Mouse (Mus musculus) embryo, embryonic 11.5 days (tissue): ENCODE data around the gene Tmem248.
A peak's percentile ranks its signal among the peaks of the same experiment; 100 is the strongest.

Experiments
- DNase-seq: peaks from one replicate; pipeline ENCODE4 v3.0.0-alpha.2; 2012; ENCODE audit warnings: low read depth, low spot score

Gene Tmem248

DNA sequence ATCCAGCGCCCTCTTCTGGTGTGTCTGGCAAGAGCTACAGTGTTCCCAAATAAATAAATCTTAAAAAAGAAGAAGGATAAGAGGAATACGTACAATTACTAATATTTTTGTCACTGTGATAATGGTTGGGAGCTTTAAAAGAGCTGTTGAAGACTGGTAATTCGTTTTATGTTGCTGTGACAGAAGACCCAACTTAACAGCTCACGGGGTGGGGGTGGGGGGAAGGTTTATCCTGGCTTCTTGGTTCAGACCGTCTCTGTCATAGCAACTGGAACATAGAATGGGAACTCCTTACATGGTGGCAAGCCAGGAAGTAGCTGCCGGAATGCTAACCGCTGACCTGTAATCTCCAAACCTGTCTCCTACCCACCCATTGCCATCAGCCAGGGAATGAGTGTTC, at the start of gene Tmem248:
Gene Tmem248, plus strand, starts transcription at position 301 of the 400 bp plus-strand sequence.
- no peak for DNase-seq

DNA sequence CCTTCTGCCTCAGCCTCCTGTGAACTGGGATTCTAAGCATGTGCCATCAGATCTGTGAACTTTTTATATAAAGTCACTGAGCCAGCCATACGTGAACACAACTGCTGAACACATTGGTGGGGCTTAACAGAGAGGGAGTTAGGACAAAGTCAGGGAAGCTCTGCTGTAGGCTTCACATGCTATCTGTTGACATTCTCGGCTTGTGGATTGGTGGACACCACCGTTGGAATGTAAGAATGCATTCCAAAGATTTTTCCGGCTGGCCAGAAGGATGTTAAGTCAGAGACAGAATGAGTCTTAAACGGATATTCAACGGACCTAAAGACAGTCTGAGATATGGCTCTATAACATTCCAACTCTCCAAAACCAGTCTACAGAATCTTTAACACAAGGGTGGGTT, 47.8 kb upstream of the Tmem248 start:
- no peak for DNase-seq

DNA sequence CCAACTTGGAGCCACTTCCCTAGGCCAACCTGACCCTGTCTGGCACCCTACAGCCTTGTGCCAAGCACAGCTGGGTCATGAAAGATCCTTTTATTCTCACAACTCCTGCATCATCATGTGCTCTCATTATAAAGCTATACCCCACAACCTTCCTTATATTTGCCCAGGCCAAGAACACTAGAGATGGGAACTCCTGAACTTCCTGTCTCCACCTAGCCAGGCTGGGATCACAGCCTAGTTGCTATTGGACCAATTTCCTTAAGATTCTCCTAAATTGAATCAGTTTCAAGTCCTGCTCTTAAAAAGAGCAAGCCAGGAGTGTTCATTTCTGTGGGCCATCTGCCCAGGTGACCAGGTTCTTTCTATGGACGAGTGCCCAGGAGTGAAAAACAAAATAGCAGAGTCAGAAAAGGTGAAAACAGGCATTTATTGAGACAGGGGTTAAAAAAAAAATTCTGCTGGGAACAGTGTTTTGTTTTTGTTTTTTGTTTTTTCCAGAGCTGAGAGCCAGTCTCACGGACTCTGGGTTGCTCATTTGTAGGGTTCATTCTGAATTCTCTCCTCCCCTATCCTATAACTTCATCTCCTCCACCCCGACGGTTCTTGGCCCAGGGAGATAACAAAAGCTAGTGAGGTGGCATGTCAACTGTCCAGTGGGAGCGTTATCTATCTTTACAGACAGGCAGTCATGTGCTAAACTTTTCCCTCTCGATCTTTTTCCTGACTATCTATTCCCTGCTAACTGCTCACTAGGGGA, 46.0 kb upstream of the Tmem248 start:
- peak; percentile 5 for DNase-seq

DNA sequence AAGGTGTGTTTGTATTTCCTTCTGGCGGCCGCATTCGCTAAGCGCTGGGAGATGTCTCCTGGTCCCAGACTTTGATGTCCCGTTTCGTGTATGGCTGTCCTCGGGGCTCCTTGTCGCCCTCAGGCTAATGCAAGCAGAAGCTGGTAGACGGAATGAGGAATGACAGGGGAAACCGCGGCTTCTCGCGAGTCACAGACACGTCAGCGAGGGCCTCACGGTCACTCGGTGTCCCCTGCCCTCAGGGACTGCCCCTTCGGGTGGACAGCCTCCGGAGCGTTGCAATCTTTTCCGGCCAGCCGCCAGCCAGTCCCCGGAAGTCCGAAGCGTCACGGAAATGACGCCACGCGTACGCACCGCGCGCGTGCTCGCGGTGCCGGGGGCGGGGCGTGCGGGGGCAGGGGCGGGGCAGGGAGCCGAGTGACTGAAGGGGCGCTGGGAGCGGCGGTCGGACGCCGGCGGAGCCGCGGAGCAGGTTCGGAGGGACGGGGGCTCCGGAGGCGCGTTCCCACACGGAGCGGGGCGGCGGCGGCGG, 45.4 kb upstream of the Tmem248 start, which contains the start of gene Rabgef1:
Gene Rabgef1, plus strand, starts transcription at position 376 of the 532 bp plus-strand sequence.
- peak; percentile 81 for DNase-seq

DNA sequence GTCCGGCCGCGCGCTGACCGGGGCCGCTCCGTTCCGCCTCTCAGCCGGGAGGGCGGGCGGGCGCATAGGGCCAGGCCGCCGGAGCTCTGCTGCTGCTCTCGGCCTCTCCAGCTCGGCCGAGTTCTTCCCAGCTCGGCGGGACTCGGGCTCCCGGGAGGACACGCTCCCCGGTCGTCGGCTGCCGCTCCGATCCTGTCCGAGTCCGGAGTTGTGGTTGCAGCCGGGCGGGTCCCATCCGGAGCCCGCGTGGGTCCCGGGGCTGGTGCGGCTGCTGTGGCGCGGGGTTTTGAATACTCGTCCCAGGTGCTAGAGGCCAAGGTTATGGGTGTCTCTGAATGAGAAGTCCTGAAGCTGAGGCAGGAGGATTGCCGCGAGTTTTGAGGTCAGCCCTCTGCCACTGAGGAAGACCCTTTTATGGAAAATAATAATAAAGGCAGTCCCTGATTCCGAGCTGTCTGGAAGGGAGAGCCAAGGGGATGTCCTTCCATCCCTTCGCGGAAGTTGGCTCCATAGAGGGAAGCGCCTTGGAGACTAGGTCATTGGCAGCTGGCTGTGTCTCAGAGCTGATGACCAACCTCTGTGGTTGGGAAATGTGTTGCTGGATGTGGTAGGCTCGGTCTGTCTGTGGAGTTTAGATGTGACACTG, 44.8 kb upstream of the Tmem248 start:
- DNase-seq, result peak; percentile 5

DNA sequence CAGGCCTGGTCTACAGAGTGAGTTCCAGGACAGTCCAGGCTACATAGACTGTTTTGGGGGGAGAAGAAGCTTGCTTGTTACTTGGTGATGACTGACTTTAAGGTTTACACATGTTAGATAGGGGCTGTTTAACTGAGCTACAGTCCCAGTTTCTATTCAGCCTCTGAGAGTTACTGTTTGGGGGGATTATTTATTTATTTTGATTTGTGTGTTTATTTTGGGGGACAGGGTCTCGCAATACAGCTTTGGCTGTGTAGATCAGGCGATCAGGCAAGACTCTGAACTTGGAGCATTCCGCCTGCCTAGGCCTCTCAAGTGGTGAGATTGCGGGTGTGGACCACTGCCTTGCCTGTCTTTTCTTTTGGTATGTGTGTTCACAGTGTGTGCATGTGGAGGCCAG, 43.9 kb upstream of the Tmem248 start:
- DNase-seq, result no peak

DNA sequence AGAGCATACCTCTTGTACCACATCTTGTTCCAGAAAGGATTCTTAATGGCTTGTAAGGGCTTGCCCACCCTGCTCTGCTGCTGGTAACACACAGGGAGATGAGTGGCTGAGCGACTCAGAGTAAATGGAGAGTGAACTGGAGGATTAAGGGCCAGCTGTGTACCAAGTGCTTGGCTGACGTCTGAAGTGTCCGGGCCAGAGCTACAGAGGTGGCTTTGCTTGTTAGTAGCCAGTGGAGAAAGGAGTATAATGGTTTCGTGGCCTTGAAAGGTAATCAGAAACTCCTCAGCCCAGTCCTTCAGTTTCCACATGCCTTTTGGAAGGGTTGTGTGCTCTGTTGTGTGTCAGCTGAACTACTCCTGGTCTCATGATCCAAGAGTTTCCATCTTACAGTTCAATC, 39.0 kb upstream of the Tmem248 start:
- DNase-seq, result no peak

DNA sequence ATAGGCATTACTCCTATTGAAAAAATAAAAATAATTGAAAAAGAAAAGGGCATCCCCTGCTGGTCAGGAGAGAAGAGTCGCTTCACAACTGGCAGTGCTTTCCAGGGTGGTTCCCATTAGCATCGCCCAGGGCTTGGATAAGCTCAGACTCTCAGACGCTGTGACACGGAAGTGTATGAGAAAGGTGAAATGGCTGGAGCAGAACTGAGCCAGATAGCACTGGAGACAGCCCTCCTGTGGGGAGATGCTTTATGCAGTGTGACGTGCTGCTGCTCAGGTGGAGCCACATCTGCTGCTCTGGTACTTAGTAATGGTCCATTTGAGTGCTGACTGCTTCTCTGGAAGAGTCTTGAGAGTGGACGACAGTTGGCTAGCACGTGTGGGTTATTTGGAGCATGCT, 36.5 kb upstream of the Tmem248 start:
- DNase-seq, result no peak

DNA sequence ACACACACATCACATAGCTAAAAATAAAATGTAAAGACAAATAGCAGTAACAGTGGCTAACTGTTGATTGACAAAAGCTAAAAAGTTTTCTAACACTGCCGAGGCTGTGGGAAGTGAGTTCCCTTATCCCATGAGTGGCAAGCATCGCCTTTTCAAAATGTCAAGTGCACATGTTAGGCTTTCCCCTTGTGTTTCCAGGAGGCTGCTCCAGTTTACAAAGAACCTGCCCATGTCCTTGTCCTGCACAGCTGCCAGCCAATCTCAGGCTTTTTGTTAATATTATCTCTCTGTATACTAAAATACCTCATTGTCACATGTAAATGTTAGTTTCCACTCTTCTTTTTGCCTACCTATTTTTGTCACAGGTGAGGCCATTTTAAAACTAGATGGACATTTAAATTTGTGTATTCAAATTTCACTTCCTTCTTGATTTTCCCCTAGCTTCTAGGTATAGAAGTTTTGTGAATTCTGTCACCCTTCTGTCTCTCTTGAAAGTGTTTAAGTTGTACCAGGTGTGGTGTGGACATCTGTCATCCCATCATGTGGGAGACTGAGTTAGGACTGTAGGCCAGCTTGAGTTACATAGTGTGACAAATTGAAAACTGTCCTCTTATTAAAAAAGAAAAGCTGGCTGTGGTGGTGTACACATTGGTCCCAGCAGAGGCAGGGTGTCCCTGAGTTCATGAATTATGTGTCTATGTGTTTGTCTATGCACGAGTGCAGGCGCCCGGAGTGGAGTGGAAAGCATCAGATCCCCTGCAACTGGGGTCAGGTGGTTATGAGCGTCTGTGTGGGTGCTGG, 34.9 kb upstream of the Tmem248 start:
- no peak for DNase-seq

DNA sequence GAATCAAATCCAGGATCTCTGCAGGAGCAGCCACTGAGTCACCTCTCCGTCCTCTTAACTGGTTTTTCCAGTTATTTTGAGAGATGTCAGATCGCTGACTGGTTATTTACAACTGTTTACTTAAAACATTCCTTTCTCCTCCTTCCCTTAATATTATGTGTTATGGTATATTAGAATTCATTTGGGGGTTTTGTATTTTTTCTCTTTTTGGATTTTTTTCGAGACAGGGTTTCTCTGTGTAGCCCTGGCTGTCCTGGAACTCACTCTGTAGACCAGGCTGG, 34.4 kb upstream of the Tmem248 start:
- DNase-seq, result no peak

DNA sequence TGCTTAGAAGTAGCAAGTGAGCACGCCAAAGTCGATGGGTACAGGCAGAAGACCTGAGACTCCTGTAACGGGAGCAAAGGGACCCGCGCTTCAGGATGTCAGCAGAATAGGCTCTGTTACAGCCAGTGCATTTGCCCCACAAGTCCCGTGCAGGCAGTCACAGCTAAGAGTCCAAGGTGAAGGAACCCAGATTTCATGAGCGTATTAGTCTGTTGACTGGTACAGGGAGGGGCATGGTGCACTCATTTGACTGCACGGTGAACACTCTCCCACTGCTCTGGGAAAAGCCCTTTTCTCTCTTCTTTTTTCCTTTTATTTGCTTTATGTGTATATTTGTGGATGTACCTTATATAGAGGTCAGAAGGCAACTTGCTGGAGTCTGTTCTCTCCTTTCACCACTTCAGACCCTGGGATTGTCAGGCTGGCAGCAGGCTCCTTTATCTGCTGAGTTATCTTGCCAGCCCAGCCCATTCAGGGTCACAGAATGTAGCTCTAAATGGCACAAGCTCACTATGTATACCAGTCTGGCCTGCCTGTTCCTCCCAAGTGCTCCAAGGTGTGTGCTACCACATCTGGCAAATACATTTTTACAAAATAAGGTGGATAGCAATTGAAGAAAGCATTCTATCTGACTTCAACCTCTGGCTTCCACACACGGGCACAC, 32.6 kb upstream of the Tmem248 start:
- DNase-seq, result no peak

DNA sequence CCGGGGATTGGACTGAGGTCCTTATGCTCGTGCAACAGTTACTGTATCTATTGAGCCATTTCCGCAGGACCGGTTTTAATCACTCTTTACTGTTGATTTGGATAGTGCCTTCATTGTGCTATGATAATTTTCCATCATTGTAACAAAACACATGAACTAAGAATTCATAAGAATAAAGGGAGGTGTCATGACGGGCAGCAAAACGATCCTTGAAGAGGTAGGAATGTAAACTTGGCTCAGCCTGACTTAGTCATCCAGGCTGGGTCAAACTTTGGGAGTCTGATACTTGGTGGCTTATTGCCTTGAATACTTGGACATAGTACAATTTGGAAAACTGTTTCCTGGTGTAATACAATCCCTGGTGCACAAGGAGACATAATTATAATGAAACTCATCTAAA, 31.6 kb upstream of the Tmem248 start:
- no peak for DNase-seq

DNA sequence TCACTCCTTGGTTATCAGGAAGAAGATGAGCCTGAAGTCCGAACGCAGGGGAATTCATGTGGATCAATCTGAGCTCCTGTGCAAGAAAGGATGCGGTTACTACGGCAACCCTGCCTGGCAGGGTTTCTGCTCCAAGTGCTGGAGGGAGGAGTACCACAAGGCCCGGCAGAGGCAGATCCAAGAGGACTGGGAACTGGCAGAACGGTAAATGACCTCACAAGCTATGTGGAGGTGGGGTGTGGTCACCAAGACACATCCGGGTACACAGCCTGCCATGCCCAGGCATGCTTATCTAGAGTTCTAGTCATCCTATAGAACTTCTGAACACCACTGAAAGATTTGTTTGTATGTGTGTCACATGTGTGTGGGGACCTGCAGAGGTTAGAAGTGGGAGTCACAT, 29.5 kb upstream of the Tmem248 start:
- DNase-seq, result no peak

DNA sequence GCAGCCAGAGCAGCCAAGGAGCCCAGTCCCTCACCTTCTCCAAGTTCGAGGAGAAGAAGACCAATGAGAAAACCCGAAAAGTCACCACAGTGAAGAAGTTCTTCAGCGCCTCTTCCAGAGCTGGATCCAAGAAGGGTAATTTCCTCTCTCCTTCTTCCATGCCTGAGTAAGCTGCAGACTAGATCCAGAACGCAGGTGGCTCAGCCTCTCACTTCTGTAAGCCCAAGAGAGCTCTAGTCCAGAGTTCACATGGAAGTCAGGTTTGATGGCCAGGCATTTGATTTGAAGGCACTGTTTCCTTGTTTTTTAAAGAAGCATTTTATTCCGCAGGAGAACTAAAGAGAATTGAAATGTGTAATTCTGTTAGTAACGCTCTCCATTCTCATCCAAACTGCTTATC, 26.0 kb upstream of the Tmem248 start:
- no peak for DNase-seq

DNA sequence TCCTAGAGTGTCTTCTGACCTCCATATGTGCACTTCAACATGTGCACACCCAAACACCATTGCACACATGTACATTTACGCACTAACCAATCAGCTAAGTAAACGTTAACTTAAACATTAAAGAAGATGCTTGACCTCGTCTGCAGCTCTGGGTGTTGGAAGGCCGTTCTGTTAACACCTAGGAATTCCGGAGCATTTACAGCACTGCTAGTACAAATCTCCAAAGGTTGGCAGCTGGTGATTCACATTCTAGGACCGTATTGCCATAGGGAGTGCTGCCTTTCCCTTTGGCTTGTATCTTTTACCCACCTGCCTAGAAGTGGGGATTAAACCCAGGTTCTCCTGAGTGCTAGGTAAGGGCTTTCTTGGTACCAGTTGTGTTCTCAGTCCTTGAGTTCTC, 25.0 kb upstream of the Tmem248 start:
- DNase-seq, result no peak

DNA sequence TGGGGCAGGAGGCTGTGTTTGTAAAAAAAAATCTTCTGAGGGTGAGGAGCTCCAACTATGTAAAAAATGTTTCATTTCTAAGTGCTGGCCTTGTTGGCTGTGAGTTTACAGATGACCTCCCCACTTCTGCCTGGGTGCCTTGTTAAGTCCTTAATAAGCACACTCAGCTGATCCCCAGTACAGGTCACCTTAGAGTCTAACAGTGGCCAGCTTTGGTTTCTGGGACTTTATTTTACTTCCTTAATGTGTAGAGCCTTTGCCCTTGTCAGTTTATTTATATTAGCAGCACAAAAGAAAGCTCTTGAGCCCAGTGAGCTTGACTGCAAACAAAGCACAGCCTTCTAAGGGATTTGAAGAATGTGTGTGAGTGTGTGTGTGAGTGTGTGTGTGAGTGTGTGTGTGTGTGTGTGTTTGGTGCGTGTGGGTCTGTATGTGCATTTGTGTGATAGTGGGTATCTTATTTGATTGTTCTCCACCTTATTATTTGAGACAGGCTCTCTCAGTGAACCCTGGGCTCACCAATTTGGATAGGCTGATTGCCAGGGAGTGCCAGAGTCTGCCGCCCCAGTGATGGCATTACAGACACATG, 24.4 kb upstream of the Tmem248 start:
- DNase-seq, result no peak

DNA sequence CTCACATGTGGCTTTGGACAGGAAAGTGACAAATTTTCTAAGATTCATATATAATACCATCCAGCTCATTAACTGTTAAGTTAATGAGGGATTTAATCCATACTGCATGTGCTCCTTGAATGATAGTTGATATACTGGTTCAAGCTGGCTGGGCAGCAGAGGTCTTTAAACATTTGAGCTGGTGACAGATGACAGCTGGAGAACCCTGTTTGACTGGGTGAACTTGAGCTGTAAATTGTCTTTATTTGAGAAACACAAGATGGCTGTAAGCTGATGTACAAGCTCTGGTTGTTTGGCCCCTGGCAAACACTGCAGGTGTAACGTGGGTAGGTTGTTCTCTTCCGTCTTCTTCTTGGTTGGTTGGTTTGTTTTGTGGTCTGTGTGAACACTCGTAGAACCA, 23.1 kb upstream of the Tmem248 start:
- DNase-seq, result no peak

DNA sequence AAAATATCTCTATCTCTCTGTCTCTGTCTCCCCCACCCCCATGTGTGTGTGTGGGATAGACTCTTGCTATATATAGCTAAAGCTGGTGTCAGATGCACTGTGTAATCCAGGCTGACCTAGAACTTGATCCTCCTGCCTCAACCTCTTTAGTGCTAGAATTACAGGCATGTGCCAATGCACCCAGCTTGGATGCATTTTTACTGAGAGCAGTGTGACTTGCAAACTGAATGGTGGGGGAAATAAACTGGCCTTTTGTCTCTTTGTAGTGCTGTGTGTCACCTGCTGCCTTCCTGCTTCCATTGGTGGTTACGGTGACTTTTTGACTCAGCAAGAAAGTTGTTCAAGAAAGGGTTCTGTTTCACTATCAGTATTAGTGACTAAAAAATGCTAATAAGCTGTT, 20.6 kb upstream of the Tmem248 start:
- no peak for DNase-seq

DNA sequence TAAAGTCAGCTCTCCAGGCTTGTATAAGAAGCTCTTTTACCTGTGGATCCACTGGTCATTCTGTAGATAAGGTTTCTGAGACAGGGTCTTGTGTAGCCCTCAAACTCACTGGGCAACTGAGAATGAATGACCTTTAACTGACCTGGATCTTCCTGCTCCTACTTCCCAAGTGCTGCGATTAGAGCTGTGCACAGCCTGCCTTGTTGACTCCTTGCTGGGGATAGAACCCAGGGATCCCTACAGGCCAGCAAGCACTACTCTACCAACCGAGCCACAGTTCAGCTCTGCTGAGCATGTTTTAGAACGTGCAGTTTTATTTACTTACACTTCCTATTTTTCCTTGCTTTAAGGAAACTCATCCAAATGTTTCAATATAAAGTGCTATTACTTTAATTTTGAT, 19.4 kb upstream of the Tmem248 start:
- no peak for DNase-seq

DNA sequence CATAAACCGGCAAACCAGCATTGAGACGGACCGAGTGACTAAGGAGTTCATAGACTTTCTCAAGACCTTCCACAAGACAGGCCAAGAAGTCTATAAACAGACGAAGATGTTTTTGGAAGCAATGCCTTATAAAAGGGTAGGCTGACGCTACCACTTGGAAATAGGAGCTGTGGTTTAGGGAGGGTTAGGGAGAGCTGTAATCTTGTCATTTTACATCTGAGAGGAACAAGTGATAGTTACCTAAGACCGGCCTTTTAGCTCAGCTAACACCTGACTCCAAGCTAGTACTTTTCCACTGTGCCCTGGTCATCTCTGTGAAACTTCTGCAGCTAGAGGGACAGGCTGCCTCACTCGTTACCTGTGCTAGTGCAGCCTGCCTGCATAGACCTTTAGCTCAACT, 18.9 kb upstream of the Tmem248 start:
- no peak for DNase-seq

DNA sequence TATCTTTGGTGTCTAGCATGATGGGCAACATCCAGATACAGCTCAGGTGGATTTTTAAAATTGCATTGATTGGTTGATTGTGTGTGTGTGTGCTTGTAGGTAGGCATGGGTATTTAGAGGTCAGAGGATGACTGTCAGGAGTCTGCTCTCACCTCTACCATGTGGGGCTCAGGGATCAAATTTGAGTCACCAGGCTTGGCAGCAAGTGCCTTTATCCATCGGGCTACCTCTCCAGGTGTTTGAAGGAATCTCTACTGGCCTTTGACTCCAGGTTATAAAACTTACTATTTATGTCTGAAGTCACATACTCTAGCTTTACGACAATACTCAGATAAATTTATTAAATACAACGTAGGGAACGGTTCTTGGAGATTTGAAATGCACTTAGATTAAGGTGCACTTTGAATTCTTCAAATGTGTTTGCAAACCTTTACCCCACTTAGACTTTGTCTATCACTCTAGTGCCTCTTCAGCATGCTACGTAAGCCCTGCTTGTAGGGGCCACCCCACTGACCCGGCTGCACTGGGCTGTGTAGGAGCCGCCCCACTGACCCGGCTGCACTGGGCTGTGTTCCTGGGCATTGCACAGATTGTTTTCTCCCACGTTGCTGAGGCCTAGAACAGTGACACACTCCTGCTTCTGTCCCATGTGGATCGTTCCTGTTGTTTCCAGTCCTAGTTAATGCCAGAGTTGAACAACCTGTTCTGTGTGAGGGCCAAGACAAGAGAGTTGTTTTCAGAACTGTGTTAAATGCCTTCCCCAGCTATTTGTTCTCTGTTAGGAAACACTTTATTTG, 16.4 kb upstream of the Tmem248 start:
- no peak for DNase-seq
